Mouse (Mus musculus): ENCODE measurements around the gene Fam166a.

DNA sequence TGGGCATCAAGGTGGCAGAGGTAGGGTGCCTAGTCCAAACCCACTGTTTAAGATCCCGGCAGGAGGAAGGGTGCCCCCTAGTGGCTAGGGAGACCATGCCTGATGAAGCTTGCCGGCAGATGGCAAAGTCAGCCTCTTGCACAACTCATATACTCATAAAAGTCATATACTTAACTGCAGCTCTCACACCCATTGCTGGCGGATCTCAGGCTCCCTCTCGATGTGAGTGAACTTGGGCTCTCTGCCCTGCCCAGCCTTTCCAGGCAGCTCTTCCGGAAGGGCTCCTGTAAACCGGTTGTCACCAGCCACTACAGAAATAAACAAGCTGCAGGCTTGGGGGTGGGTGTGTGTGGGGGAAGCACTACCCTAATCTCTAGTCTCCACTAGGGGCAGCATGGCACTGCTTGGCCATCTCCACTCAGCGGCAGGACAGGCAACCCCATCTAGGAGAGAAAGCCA lies 9.9 kb downstream of the Fam166a start:
- TF ChIP-seq CTCF (IDR thresholded peaks at IDR 0.05; ENCODE audit: low read depth, low read length) (peak; percentile 89), POLR2A (IDR thresholded peaks at IDR 0.05; ENCODE audit: insufficient read depth, low read length) (peak; percentile 22), EP300 (IDR thresholded peaks at IDR 0.05; ENCODE audit: insufficient read depth, low read depth, low read length) (peak; percentile 56; the same call in 1 of the 2 replicates)
